Mouse (Mus musculus) embryonic facial prominence, embryonic 11.5 days (tissue): Measurements from ENCODE around the gene H2bfm. TPM values are rescaled to one million over a fixed set of nuclear protein-coding genes. Genes with fewer than 3 reads are reported as not detected.
"Not testable (repeated sequence)": the region's sequence is repeated elsewhere in the genome, so short reads cannot be mapped to it uniquely, and the experiment has no call there.

Experiments used
- ATAC-seq: fragments of 200-750 bp; cut with Nextera tagmentation; replicated peaks from 2 replicates; pipeline ENCODE4 v1.8.0; 2017; ENCODE audit warnings: low read depth; ENCODE audit not compliant: insufficient number of reproducible peaks, low FRiP score, low TSS enrichment
- DNase-seq: peaks from one replicate; pipeline ENCODE4 v3.0.0-alpha.2; 2015; ENCODE audit warnings: low spot score
- H3K27ac ChIP-seq: fragments of 300-500 bp; sonication (generic); replicated peaks from 2 replicates; pipeline ENCODE4 v1.5.1; 2014; ENCODE audit warnings: mild to moderate bottlenecking, low read depth, low read length, control low read depth
- H3K27me3 ChIP-seq: fragments of 300-500 bp; sonication (generic); 2 replicates; pipeline ENCODE4 v1.6.1; 2014; ENCODE audit warnings: mild to moderate bottlenecking, low read length, moderate library complexity, mixed read lengths; ENCODE audit not compliant: control insufficient read depth, insufficient read depth
- H3K36me3 ChIP-seq: fragments of 300-500 bp; sonication (generic); replicated peaks from 2 replicates; pipeline ENCODE4 v1.6.1; 2014; ENCODE audit warnings: low read depth, mild to moderate bottlenecking, low read length, moderate library complexity, mixed read lengths; ENCODE audit not compliant: control insufficient read depth, insufficient read depth
- H3K4me1 ChIP-seq: fragments of 300-500 bp; sonication (generic); 2 replicates; pipeline ENCODE4 v1.6.1; 2014; ENCODE audit warnings: low read length, mixed read lengths; ENCODE audit not compliant: control insufficient read depth, insufficient read depth
- H3K4me2 ChIP-seq: fragments of 300-500 bp; sonication (generic); 2 replicates; pipeline ENCODE4 v1.6.1; 2014; ENCODE audit warnings: low read depth, mild to moderate bottlenecking, control low read depth, low read length, moderate library complexity
- H3K4me3 ChIP-seq: fragments of 300-500 bp; sonication (generic); 2 replicates; pipeline ENCODE4 v1.5.1; 2014; ENCODE audit warnings: low read depth, low read length, control low read depth
- H3K9ac ChIP-seq: fragments of 300-500 bp; sonication (generic); replicated peaks from 2 replicates; pipeline ENCODE4 v1.6.1; 2014; ENCODE audit warnings: mild to moderate bottlenecking, control low read depth, low read length
- H3K9me3 ChIP-seq: fragments of 300-500 bp; sonication (generic); replicated peaks from 2 replicates; pipeline ENCODE4 v1.6.1; 2016; ENCODE audit warnings: mild to moderate bottlenecking, low read length, inconsistent platforms, mixed read lengths; ENCODE audit not compliant: control insufficient read depth
- WGBS: fragments of 180-500 bp; shearing (Covaris S2); extraction: QIAGEN DNeasy Blood & Tissue Kit; methylation state at CpG from one replicate; pipeline ENCODE4 v1.1.7; 2014; 5-methylcytosine and 5-hydroxymethylcytosine counted together
- polyA plus RNA-seq: library from polyadenylated mRNA; unstranded; fragments of >200 nt; fragmentation: Nextera tagmentation; extraction: Ambion mirVana; gene quantifications from 2 replicates; pipeline ENCODE4 v1.2.1, GENCODE M21; 2014

H2bfm gene
- polyA plus RNA-seq, result not detected in 2 replicates

DNA sequence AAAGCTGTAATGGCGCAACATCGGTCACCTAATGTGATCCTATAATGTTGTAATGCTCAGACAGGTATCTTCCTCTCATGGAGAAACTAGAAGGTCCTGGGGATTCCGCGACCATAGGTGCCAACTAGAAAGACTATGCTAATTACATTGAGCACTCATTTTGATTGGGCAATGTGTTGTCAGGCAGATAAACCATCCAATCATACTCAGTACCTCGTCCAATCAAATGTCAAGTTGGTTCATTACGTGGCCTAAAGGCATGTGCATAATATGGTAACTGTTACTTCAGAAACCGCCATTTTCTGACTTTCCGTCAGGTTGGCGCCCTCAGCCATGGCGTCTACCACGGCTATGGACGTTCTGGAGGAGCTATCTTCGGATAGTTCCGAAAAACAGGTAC lies at the start of gene H2bfm:
H2bfm (plus strand) TSS at position 295 of the 400 bp plus-strand sequence.
- ATAC-seq (no peak), DNase-seq (no peak)
- H3K9me3 ChIP-seq, result no peaks in the 10 kb centered on the region
- no peak within 1 kb of the TSS for H3K9ac ChIP-seq
- no peak within 1 kb of the TSS for H3K4me2 ChIP-seq
- no peaks in the 10 kb centered on the region for H3K36me3 ChIP-seq
- no peaks in the 10 kb centered on the region for H3K27me3 ChIP-seq
- H3K4me1 ChIP-seq, result no peaks in the 10 kb centered on the region
- WGBS, result 88% methylated on average over 14 of the region's 14 CpGs
- no peak within 1 kb of the TSS for H3K4me3 ChIP-seq
- H3K27ac ChIP-seq, result no peak within 1 kb of the TSS

DNA sequence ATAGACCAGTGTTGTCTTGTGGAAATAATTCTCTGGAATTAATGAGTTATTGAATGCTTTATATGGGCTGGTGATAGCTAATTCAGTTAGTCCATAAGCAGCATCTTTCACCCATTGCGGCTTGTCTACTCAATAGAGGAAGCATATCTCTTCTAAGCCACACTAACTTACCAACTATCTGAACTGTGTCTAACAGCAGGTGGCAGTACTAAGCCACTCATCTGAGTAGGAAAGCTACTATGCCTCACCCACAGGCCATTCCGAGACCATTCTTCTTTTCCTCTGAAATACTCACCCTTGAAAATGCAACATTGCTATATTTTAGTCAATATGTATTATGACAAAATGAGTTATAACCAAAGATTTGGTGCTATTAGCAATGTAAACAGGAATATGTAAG lies 31.4 kb upstream of the H2bfm start:
- no peaks in the 10 kb centered on the region for H3K9me3 ChIP-seq
- H3K9ac ChIP-seq, result no peak overlapping the region
- no peaks in the 10 kb centered on the region for H3K27me3 ChIP-seq
- WGBS, result 70% methylated on average over 2 of the region's 2 CpGs
- DNase-seq (peak; percentile 41), ATAC-seq (no peak)
- no peaks in the 10 kb centered on the region for H3K36me3 ChIP-seq
- H3K4me3 ChIP-seq, result no peak overlapping the region
- H3K4me1 ChIP-seq, result no peaks in the 10 kb centered on the region
- no peak overlapping the region for H3K27ac ChIP-seq
- H3K4me2 ChIP-seq, result no peak overlapping the region

DNA sequence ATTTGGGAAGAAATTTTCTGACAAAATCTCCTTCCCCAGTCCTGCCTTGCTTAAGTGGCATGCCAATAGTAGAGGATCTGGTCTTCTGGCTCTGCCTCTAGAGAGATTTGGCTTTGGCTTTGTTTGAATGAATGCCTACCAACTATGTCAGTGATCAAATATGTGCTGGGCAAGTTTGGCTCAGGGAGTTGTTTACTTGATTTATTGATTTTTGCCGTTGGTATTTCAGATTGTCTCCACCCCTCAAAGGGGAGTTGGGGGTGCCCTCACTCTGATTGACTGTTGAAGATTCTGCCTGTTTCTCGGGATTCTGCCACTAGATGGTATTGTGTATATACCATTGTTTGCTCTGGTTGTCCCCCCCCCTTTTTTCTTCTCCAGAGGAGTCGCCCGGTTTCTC lies 22.8 kb upstream of the H2bfm start:
- ATAC-seq, result no peak
- Histone ChIP-seq H3K4me1 (no peaks in the 10 kb centered on the region), H3K9me3 (no peaks in the 10 kb centered on the region), H3K4me2 (no peak overlapping the region), H3K36me3 (no peaks in the 10 kb centered on the region), H3K27me3 (no peaks in the 10 kb centered on the region), H3K27ac (no peak overlapping the region), H3K4me3 (no peak overlapping the region), H3K9ac (no peak overlapping the region)
- DNase-seq, result no peak
- 60% methylated on average over 4 of the region's 4 CpGs for WGBS

DNA sequence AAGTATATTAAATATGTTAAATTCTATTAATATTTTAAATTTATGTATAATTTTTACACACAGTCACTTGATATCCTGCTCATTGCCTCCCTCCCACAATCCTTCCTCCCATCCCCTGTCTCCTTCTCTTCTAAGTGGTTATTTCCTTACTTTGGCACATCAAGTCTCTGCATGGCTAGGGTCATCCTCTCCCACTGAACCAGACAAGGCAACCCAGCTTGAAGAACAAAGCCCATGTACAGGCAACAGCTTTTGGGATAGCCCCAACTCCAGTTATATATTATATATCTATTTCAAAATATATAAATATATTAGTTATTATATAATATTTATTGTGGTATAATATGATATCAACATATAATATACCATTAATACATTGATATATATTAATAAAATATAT lies 1.3 kb upstream of the H2bfm start:
- no peak overlapping the region for H3K4me3 ChIP-seq
- H3K4me1 ChIP-seq, result no peaks in the 10 kb centered on the region
- no peak overlapping the region for H3K9ac ChIP-seq
- H3K27ac ChIP-seq, result no peak overlapping the region
- H3K4me2 ChIP-seq, result no peak overlapping the region
- H3K36me3 ChIP-seq, result no peaks in the 10 kb centered on the region
- no peaks in the 10 kb centered on the region for H3K27me3 ChIP-seq
- H3K9me3 ChIP-seq, result no peaks in the 10 kb centered on the region
- ATAC-seq (no peak), DNase-seq (peak; percentile 2)

DNA sequence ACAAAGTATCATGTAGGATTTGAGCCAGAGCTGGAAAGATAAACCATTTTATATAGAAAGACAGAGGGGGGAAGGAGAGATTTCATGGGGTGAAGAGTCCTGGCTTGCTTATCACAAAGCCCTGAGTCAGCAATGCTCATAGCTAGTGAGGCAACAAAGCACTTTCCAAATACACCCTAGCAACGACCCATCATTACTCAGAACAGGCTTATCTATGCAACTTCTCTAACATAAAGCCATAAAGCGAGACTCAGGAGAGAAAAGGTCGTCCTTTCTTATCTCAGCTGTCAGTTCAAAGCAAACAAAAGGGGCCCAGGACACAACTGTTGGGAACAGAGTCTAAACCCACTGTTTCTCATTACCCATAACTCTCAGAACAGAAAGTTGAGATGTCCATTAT lies 10.9 kb downstream of the H2bfm start:
- Histone ChIP-seq H3K36me3 (no peaks in the 10 kb centered on the region), H3K27me3 (no peaks in the 10 kb centered on the region), H3K9me3 (no peaks in the 10 kb centered on the region), H3K4me3 (no peak overlapping the region), H3K4me1 (no peaks in the 10 kb centered on the region), H3K4me2 (no peak overlapping the region), H3K27ac (no peak overlapping the region), H3K9ac (no peak overlapping the region)
- DNase-seq, result no peak
- no peak for ATAC-seq
- WGBS, result 51% methylated on average over 3 of the region's 3 CpGs

DNA sequence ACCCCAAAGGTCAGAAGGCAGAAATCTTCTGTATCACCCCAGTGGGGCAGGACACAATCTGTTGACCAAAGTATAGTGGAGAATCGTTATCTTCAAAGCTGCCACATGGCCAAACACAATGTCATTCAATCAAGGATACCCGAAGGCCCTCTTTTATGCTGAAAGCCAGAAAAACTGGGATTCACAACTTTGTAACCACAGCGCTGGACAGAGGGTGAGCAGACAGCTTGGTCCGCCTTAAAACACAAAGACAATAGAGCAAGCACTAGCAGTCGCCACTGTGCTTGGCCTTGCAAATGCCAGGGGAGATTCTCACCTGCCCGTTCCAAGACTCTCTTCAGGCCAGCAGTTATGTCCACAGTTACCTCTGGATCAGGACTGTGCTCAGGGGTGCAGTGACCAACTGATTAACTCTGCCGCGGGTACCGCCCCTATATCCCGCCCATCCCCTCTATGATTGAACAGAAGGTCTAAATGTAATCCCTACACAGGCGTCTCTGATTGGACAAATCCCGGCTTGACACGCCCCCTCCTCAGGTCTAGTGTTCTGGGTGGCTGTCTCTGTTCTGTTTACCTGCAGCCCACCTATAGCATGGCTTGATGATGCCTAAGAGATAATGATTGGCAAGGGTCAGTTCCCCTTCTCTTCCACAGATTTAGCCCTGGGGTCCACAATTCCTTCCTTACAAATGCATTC lies 30.6 kb downstream of the H2bfm start:
- not testable (repeated sequence) for H3K27ac ChIP-seq, H3K9me3 ChIP-seq, H3K4me1 ChIP-seq, H3K9ac ChIP-seq, H3K36me3 ChIP-seq, H3K27me3 ChIP-seq
- ATAC-seq, result peak; percentile 100
- WGBS, result 27% methylated on average over 13 of the region's 13 CpGs
- peak; percentile 80 for DNase-seq
- H3K4me3 ChIP-seq, result peak overlapping the region; percentile 21
- H3K4me2 ChIP-seq, result peak overlapping the region; percentile 13; the same call in 1 of the 2 replicates

DNA sequence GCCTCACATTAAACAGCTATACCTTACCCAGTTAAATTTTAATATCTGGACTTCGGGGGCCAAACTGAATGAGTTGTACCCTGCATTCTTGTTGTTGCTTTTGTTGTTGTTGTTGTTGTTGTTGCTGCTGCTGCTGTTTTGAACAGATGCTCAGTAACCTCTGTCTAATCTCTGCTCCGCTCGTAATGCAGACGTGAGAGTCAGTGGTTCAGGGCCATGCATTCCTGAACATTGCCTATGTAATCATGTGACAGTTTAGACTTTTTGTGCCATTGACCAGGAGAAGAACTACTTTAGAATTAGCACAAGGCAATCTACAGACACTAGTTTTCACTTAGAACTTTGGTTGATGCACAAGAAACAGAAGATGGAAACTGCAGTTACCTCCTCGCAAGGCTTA lies 31.2 kb downstream of the H2bfm start:
- not testable (repeated sequence) for H3K27me3 ChIP-seq, H3K36me3 ChIP-seq, H3K9me3 ChIP-seq, DNase-seq, H3K4me2 ChIP-seq, H3K27ac ChIP-seq, H3K9ac ChIP-seq, H3K4me1 ChIP-seq, H3K4me3 ChIP-seq
- ATAC-seq, result 0 out of 2 replicates have a peak, but pooled peaks have one; percentile 9
- WGBS, result 55% methylated on average over 5 of the region's 5 CpGs

DNA sequence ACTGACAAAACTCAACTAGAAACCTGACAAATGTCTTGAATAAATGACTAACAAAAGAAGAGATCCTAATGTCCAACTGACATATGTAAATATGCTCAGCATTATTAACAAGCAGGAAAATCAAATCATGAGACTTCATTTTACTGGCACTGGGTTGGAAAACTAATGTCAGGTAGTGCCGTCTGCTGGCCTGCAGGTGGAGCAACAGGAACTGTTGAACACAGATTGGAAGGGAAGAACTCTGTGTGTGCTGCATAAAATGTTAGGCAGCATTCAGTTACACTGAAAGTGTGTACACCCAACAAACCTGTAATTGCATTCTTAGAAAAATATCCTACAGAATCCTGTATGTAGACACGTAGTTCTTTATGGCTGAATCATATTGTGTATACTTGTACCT lies 32.6 kb downstream of the H2bfm start:
- Histone ChIP-seq H3K4me3 (no peak overlapping the region), H3K9me3 (no peaks in the 10 kb centered on the region), H3K4me1 (no peaks in the 10 kb centered on the region), H3K27me3 (no peaks in the 10 kb centered on the region), H3K27ac (no peak overlapping the region), H3K4me2 (no peak overlapping the region), H3K36me3 (no peaks in the 10 kb centered on the region), H3K9ac (no peak overlapping the region)
- ATAC-seq (no peak), DNase-seq (peak; percentile 7)
- 33% methylated on average over 2 of the region's 2 CpGs for WGBS
